Mouse (Mus musculus) left cerebral cortex, adult 8-10 months (tissue): ENCODE results near the gene Cadm1. TPM values are rescaled to one million over a fixed set of nuclear protein-coding genes. Genes with fewer than 3 reads are reported as not detected.

ENCODE experiments used
- DNase-seq, 2 experiments: peaks; one replicate each; pipeline ENCODE4 v3.0.0; 2022; ENCODE audit warnings: low spot score in 2 of 2
- total RNA-seq, 4 experiments: library from RNA; stranded (reverse); gene quantifications; 2 replicates each; pipeline ENCODE4 v1.2.4; 2022

The Cadm1 gene
- total RNA-seq: 100 to 1,000 TPM; 218 to 230 (median 223) TPM

- DNase-seq: peak; percentile 88 to 97
These were observed at the start of gene Cadm1 for GRCm38 (mm10) chr9:47529602-47530450. Gene Cadm1, plus strand, starts transcription at chr9:47530173.

- no peak for DNase-seq
These were observed 45.5 kb upstream of the Cadm1 start for GRCm38 (mm10) chr9:47484506-47484905.

GRCm38 (mm10) chr9:47485186-47485585, 44.8 kb upstream of the Cadm1 start:
- no peak for DNase-seq

DNA sequence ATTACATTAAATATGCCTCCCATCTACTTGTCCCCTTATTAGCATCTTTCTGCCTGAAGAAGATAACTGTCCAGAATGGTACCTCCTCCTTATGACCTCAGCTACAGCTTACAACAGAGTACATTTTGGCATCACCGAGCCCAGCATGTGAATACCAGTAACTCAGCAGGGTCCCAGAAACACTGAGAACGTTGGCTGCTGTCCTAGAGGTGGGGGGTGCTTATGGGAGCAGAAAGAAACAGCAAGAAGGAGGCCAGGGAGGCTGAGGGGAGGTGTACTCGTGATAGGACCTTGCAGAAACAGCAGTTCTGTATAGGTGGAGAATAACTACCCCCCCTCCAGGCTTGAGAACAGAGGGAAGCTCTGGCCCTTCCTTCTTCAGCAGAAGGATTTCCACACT, 30.2 kb upstream of the Cadm1 start:
- DNase-seq: no peak

- no peak for DNase-seq
These were observed 24.0 kb upstream of the Cadm1 start for GRCm38 (mm10) chr9:47505956-47506355.

DNA sequence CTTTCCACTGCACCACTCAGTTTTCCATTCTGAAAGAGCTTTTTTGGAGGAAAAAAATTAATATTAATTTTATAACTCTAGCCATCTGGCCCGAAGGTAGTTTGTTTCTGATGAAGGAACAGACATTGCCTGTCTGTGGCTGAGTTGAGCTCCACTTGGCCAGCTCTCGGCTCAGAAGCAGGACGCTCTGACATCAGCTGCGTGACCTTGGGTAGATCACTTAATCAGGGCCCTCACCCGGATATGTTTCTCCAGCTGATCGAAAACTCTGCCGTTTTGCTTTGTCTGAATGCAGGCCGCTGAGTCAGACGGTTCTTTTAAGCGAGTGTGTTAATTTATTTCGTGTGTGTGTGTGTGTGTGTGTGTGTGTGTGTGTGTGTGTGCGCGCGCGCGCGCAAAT, 23.1 kb upstream of the Cadm1 start:
- DNase-seq: no peak

DNA sequence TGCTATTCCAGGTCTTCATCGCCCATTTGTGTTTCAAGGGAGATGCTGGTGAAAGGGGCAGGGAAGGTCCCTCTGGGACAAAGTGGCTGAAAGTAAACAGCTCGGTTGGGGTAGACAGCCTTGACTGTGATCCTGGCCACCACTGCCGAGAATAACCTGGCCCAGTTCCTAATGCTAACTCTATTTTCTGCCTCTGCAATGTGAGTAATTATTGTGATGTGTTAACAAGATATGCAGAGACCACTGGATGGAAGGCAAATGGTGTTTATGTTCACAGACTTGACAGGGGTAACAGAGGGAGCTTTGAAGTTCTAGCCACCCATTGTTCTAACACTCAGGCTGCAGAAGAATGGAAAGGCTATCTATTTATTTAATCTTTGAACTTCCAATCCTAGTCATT, 21.9 kb upstream of the Cadm1 start:
- DNase-seq: no peak

DNA sequence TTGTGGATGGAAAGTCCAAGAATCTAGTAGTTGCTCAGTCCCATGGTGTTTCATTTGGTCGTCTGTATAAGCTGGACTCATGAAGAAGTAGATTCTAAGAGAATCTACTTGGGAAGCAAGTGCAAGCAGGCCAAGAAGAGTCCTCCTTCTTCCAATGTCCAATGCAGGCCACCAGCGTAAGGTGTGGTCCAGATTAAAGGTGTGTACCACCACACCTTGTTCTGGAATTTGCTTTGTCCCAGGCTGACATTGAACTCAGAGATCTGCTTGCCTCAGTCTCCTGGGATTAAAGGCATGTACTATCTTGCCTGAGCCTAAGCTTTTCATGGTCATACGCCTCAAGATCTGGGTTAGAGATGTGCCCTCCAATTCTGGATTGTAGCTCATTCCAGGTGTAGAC, 17.5 kb upstream of the Cadm1 start:
- no peak for DNase-seq

DNA sequence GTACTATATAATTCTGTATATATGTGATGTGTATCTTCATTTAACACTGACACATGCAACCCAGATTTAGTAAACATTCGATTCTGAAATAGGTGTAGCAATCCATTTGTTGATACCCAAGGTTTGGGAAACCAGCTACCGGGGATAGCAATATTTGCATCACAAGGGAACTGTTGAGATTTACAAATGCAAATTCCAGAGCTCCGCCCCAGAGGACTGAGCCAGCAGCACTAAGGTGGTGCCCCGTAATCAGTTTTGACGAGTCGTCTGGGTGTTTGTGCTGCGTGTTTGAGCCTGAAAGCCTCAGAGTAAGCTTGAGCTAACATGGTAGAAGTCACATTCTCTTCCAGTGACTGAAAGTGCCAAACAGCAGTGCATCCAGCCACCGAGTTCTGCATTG, 15.7 kb upstream of the Cadm1 start:
- no peak for DNase-seq

- DNase-seq: no peak
These were observed 13.7 kb upstream of the Cadm1 start for GRCm38 (mm10) chr9:47516238-47516637.

- peak in 1 of 2 experiments; percentile 23 for DNase-seq
These were observed 2.7 kb upstream of the Cadm1 start for GRCm38 (mm10) chr9:47527290-47527689.

DNA sequence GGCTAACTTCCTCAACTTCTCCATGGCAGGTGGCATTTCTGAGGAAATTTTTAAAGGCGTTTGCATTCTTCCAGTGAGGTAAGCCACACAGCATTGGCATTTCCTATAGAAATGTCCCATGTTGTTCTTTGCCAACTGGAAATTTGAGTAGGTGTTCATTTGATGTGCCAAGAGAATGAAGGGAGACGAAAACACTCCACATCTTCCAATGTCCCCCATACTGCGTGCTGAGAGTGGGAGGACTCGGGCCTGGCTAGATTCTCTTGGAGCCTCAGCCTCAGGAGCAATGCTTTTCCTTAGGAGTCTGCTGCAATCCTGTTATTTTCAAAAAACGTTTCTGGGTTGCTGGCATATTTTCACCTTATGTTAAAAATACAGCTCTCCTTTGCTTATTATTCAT, 2.2 kb upstream of the Cadm1 start:
- peak in 1 of 2 experiments; percentile 79 for DNase-seq

- no peak for DNase-seq
These were observed 791 bp upstream of the Cadm1 start for GRCm38 (mm10) chr9:47529182-47529581.

GRCm38 (mm10) chr9:47530544-47530921, 560 bp downstream of the Cadm1 start:
- DNase-seq: no peak

DNA sequence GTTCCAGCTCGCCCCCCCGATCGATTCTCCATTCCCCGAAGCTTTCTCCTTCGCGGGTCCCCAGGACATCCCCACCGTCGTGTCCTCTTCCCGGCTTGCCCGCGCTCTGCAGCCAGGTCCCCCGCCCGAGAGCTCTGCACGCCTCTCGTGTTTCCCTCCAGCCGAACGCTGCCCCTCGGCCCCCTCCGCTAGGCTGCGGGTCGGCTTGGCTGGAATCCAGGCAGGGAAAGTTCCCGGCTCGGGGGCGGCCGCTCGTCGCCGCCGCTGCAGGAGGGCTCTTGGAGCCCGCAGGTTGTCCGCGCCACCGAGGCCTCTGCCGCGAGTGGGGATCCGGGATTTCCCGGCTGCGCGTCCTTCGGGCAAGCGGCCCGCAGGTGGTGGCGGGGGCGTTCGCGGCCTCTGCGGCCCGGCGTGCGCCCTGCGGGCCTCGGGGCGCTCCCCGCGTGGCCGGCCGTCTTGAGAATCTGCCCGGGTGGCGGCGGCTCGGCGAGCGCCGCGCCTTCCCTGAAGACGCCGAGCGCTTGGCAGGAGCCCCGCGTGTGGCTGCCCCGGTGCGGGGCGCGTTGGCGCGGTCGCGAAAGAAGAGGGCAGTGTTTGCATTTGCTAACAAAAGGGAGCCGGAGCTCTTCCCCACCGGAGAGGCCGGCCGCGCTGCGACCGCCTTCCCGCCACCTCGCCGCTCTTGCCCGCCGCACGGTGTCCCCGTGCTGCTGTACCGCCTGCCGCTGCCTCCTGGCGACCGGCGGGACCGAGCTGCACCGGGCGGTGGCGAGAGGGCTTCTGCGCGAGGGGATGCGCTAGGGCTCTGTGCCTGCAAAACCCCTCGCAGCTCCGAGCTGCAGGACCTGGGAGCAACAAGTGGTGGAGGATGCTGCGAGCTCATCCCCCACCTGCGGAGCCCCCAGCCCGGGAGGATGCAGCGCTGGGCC, 1.2 kb downstream of the Cadm1 start:
- DNase-seq: peak; percentile 54 to 55

- DNase-seq: peak in 1 of 2 experiments; percentile 43
These were observed 2.4 kb downstream of the Cadm1 start for GRCm38 (mm10) chr9:47532215-47532865.

- no peak for DNase-seq
These were observed 3.5 kb downstream of the Cadm1 start for GRCm38 (mm10) chr9:47533461-47533860.

DNA sequence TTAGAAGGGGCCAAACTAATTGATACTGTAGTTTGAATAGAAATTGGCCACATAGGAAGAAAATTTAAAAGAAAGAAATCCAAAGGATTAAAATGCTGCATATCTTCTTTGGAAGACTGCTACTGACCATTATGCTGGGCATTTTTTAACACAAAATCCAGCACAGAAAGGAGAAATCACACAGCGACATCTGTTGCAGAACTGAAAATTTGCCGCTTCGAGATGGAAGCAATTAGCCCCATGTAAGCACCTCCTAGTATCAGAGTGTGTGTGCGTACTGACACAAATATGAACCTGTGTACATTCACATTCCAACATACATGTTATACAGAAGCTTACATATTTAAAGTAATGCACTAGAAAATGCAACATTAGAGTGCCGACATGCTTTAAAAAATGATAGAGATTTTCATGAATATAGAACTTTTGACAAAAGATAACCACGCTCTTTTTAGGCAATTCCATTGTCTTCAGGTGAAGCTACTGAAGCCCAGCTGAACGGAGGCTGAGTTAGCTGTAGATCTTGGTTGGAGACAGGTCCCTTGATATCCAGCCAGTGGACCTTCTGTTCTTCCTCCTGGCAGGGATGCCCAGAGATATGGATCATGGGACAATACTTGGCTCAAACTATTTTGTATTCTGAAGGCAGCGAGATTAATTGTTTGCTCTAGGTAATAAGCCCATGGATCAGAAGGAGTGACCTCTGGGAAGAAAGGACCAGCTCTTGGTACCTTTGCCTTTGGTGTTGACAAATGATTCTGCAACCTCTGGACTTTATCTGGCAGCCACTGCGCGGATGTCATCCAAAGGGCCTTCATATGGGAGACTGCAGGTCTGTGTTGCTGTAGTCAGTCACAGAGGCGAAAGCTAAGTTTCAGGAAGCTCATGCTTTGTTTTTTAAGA, 4.9 kb downstream of the Cadm1 start:
- DNase-seq: no peak

DNA sequence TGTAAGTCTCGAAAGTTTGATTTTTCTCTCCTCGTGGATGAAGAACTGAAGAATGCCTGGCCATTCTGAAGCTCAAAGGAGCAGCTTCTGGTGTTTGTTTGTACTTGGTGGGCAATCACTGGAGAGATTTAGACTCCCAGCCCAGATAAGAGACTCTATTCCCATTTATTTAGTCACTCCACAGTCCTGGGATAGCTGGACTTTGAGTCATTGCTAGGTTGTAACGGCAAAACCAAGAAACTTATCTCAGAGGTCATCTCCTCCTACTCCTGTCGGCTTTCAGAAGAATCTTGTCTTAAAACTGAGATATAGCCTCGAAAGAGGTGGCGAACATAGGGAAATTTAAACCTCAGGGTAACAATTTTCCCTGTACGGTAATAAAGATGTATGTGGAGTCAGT, 15.3 kb downstream of the Cadm1 start:
- no peak for DNase-seq

GRCm38 (mm10) chr9:47545667-47546066, 15.7 kb downstream of the Cadm1 start:
- no peak for DNase-seq

DNA sequence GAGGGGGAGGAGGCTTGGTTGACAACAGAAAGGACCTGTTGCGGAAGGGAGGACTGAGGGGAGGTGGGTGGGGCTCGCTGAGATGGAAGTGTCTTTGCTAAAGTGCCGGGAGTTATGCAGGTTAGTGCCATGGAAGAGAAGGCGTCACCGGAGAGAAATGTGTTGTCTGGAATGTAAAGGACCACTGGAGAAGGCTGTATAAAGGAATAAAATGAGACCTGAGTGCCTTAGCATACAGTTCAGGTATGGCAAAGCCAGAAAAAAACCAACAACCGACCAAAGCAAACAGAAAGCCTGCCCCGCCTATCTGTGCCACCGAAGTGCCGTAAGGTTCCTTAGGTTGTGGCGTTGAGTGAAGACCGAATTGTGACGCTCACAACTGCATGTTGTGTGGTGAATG, 18.4 kb downstream of the Cadm1 start:
- DNase-seq: no peak
